Mouse (Mus musculus) heart, adult 18-20 months (tissue): ENCODE data around the gene Pds5a. TPM values are rescaled to one million over a fixed set of nuclear protein-coding genes. Genes with fewer than 3 reads are reported as not detected.
A peak's percentile ranks its signal among the peaks of the same experiment; 100 is the strongest.
"Not testable (repeated sequence)": the region's sequence is repeated elsewhere in the genome, so short reads cannot be mapped to it uniquely, and the experiment has no call there.

Source experiments
- DNase-seq, 2 experiments: peaks; one replicate each; pipeline ENCODE4 v3.0.0; 2021 to 2022; ENCODE audit warnings: mixed read lengths in 1 of 2
- total RNA-seq, 2 experiments: library from RNA; stranded (reverse); gene quantifications; 2 replicates each; pipeline ENCODE4 v1.2.3; 2021

Gene Pds5a
- total RNA-seq, 2 experiments from 2014 or later = 56.6 to 56.7 TPM

GRCm38 (mm10) chr5:65696821-65697485 is 1.1 kb downstream of the Pds5a start:
- peak; percentile 85 to 89 for DNase-seq

- DNase-seq = not testable (repeated sequence)
Observed at GRCm38 (mm10) chr5:65694076-65694475, 4.0 kb downstream of the Pds5a start.

GRCm38 (mm10) chr5:65693018-65693417 is 5.1 kb downstream of the Pds5a start:
- DNase-seq = no peak

GRCm38 (mm10) chr5:65688806-65689205 is 9.3 kb downstream of the Pds5a start:
- DNase-seq = no peak

- DNase-seq = no peak
Observed at GRCm38 (mm10) chr5:65686806-65687205, 11.3 kb downstream of the Pds5a start.

- peak; percentile 59 to 70 for DNase-seq
Observed at GRCm38 (mm10) chr5:65678826-65679225, 19.2 kb downstream of the Pds5a start.

- no peak for DNase-seq
Observed at GRCm38 (mm10) chr5:65672162-65672561, 25.9 kb downstream of the Pds5a start.

GRCm38 (mm10) chr5:65667644-65668043 is 30.4 kb downstream of the Pds5a start:
- no peak for DNase-seq

GRCm38 (mm10) chr5:65665370-65665769 is 32.7 kb downstream of the Pds5a start:
- DNase-seq = no peak

- no peak for DNase-seq
Observed at GRCm38 (mm10) chr5:65661958-65662357, 36.1 kb downstream of the Pds5a start.

GRCm38 (mm10) chr5:65653786-65654185 is 44.3 kb downstream of the Pds5a start:
- no peak for DNase-seq

GRCm38 (mm10) chr5:65638896-65639295 is 59.2 kb downstream of the Pds5a start:
- DNase-seq = no peak

GRCm38 (mm10) chr5:65624340-65624739 is 73.7 kb downstream of the Pds5a start:
- DNase-seq = no peak

- no peak for DNase-seq
Observed at GRCm38 (mm10) chr5:65613152-65613924, 84.7 kb downstream of the Pds5a start.

GRCm38 (mm10) chr5:65610541-65610940 is 87.5 kb downstream of the Pds5a start:
- no peak for DNase-seq

- no peak for DNase-seq
Observed at GRCm38 (mm10) chr5:65609769-65610168, 88.3 kb downstream of the Pds5a start.

- no peak for DNase-seq
Observed at GRCm38 (mm10) chr5:65606820-65607219, 91.3 kb downstream of the Pds5a start.

- no peak for DNase-seq
Observed at GRCm38 (mm10) chr5:65599681-65600080, 98.4 kb downstream of the Pds5a start.

- DNase-seq = no peak
Observed at GRCm38 (mm10) chr5:65592421-65592820, 105.7 kb downstream of the Pds5a start.

- no peak for DNase-seq
Observed at GRCm38 (mm10) chr5:65590199-65590598, 107.9 kb downstream of the Pds5a start.

GRCm38 (mm10) chr5:65586291-65586690 is 111.8 kb downstream of the Pds5a start:
- no peak for DNase-seq

GRCm38 (mm10) chr5:65578545-65578944 is 119.5 kb downstream of the Pds5a start:
- DNase-seq = no peak

GRCm38 (mm10) chr5:65575896-65576295 is 122.2 kb downstream of the Pds5a start:
- DNase-seq = no peak

GRCm38 (mm10) chr5:65574876-65575275 is 123.2 kb downstream of the Pds5a start:
- DNase-seq = no peak
